Comparison of ENCODE assay signal across 10 mouse cellular contexts in genomic region chr10:84395885-84396659, GRCm38 (mm10). TPM values are rescaled to one million over a fixed set of nuclear protein-coding genes. Genes with fewer than 3 reads are reported as not detected.
DNase-seq lines count a peak whose midpoint lies in the region; TF ChIP-seq lines count a peak whose summit lies in the region.
"Had no signal": no experiment of that assay in that cellular context is flagged by ENCODE, and none has a peak within 500 bp of the region (broad histone marks: within the 10 kb centered on the region; RNA-seq: fewer than 3 reads in every experiment).

No protein-coding gene starts in this region.

- no peaks in the 10 kb centered on the region for H3K27me3 ChIP-seq in heart, embryonic 10.5 days (ENCODE audit: insufficient read depth, poor library complexity, severe bottlenecking)
- H3K27me3 ChIP-seq: CH12.LX; embryonic facial prominence, embryonic 12.5 days had no signal

- peaks cover 11% of the 10 kb centered on the region; the same call in 1 of the 2 replicates for H3K36me3 ChIP-seq in heart, embryonic 10.5 days
- H3K36me3 ChIP-seq: embryonic facial prominence, embryonic 12.5 days had no signal

- no peak for TF ChIP-seq POLR2A in brain, embryonic 14.5 days (IDR thresholded peaks at IDR 0.05; ENCODE audit: borderline replicate concordance, extremely low read depth, insufficient read depth, insufficient read length, poor library complexity, severe bottlenecking)

- peaks cover 63% of the 10 kb centered on the region for H3K4me1 ChIP-seq in heart, embryonic 10.5 days

- peak overlapping the region; percentile 70; the same call in 1 of the 2 replicates for H3K27ac ChIP-seq in heart, embryonic 10.5 days
- H3K27ac ChIP-seq: embryonic facial prominence, embryonic 12.5 days had no signal

- DNase-seq in gastrocnemius, adult 18-20 months (ENCODE audit: low spot score): peak; percentile 62
- DNase-seq in gastrocnemius, postnatal 36 days: no peak
- peak; percentile 62 for DNase-seq in brain, embryonic 14.5 days (ENCODE audit: low read depth)
- no peak for DNase-seq in heart, embryonic 10.5 days (ENCODE audit: low spot score)
- DNase-seq in kidney, postnatal 25 days: peak; percentile 33 to 66
- DNase-seq in embryo, embryonic 11 days: no peak
- no peak for DNase-seq in right cerebral cortex, postnatal 36 days (ENCODE audit: low spot score in 2 of 2)
- DNase-seq in adrenal gland, adult 18-20 months (ENCODE audit: low spot score in 2 of 2): no peak

- intact Hi-C loops in gastrocnemius, postnatal 36 days (cut with DNase I): loop anchor here (2.0 kb wide), 1 partner anchor 45 kb away; the partner anchor contains the start of gene Nuak1

- no peaks in the 10 kb centered on the region for H3K9me3 ChIP-seq in heart, embryonic 10.5 days
- H3K9me3 ChIP-seq: embryonic facial prominence, embryonic 12.5 days had no signal

- TF ChIP-seq CTCF in brain, embryonic 14.5 days (IDR thresholded peaks at IDR 0.05; ENCODE audit: borderline replicate concordance, extremely low read depth, insufficient read depth, insufficient read length): no peak

- WGBS in heart, embryonic 10.5 days: 54% methylated on average over 8 of the region's 8 CpGs

- no peak overlapping the region for H3K4me3 ChIP-seq in heart, embryonic 10.5 days
- H3K4me3 ChIP-seq: embryonic facial prominence, embryonic 12.5 days had no signal

RNA-seq across cellular contexts. Expression of gene Nuak1, which starts 44.3 kb away (rescaled TPM):
- 10 to 100 TPM; 25.0 to 28.4 TPM for total RNA-seq in gastrocnemius, adult 18-20 months (2021)
- 10 to 100 TPM; 13.5 to 18.9 TPM for total RNA-seq in gastrocnemius, postnatal 36 days (2021)
- polyA plus RNA-seq in brain, embryonic 14.5 days (2012; rRNA removed): 52.9 and 54.8 TPM in 2 replicates
- 1.8 and 1.9 TPM in 2 replicates for polyA plus RNA-seq in heart, embryonic 10.5 days (2016; fragmentation: Nextera tagmentation; extraction: Ambion mirVana)
- total RNA-seq in adrenal gland, adult 18-20 months (2021): 1 to 10 TPM; 5.4 to 6.8 TPM

Comparison
In these comparisons a context has a peak if more than half of its experiments do, and no peak if none do; other contexts are left out.
1. DNase-seq: peak in gastrocnemius, adult 18-20 months (single experiment), brain, embryonic 14.5 days (single experiment) and kidney, postnatal 25 days (2 of 2); none in gastrocnemius, postnatal 36 days (0 of 2), heart, embryonic 10.5 days (single experiment), embryo, embryonic 11 days (single experiment), right cerebral cortex, postnatal 36 days (0 of 2) and adrenal gland, adult 18-20 months (0 of 2).